In genomic region chr2:31228768-31229311, GRCm38 (mm10) we compare ENCODE assay signal across 19 mouse cellular contexts. TPM values are rescaled to one million over a fixed set of nuclear protein-coding genes. Genes with fewer than 3 reads are reported as not detected.
DNase-seq lines count a peak whose midpoint lies in the region; ATAC-seq and TF ChIP-seq lines count a peak whose summit lies in the region.
"Had no signal": no experiment of that assay in that cellular context is flagged by ENCODE, and none has a peak within 500 bp of the region (broad histone marks: within the 10 kb centered on the region; RNA-seq: fewer than 3 reads in every experiment).

No protein-coding gene starts in this region.

- TF ChIP-seq EP300 in heart, adult 2 months (IDR thresholded peaks at IDR 0.05; ENCODE audit: insufficient read depth, low read depth, low read length) = no peak
- no peak for TF ChIP-seq EP300 in liver, embryonic 14.5 days (IDR thresholded peaks at IDR 0.05; ENCODE audit: low read depth)
- no peak for TF ChIP-seq EP300 in CH12.LX (IDR thresholded peaks at IDR 0.05; ENCODE audit: low read length)

- H3K27ac ChIP-seq in heart, adult 2 months = no peak overlapping the region
- no peak overlapping the region for H3K27ac ChIP-seq in liver, embryonic 14.5 days
- no peak overlapping the region for H3K27ac ChIP-seq in liver, embryonic 11.5 days (ENCODE audit: low read depth, low read length)
- H3K27ac ChIP-seq in CH12.LX (ENCODE audit: insufficient read depth, low read depth) = no peak overlapping the region
- H3K27ac ChIP-seq: embryonic facial prominence, embryonic 15.5 days; forebrain, embryonic 13.5 days; limb, embryonic 13.5 days; lung, embryonic 15.5 days; neural tube, embryonic 13.5 days had no signal

- peak; percentile 31 for TF ChIP-seq CTCF in heart, adult 2 months (IDR thresholded peaks at IDR 0.05)
- 0 out of 2 replicates have a peak, but pooled peaks have one; percentile 14 for TF ChIP-seq CTCF in liver, embryonic 14.5 days (IDR thresholded peaks at IDR 0.05; ENCODE audit: low read depth)
- TF ChIP-seq CTCF in CH12.LX (conservative IDR thresholded peaks at IDR 0.05 in 1 of 2, IDR thresholded peaks at IDR 0.05 in 1 of 2; ENCODE audit: low read depth in 2 of 2, low read length in 2 of 2) = peak in 1 of 2 experiments; percentile 61; a peak in 2 of 4 replicates

- H3K4me3 ChIP-seq in heart, adult 2 months = no peak overlapping the region
- no peak overlapping the region for H3K4me3 ChIP-seq in liver, embryonic 14.5 days (ENCODE audit: insufficient read depth in 1 of 2, low read depth in 2 of 2, low read length in 2 of 2)
- H3K4me3 ChIP-seq in liver, embryonic 11.5 days (ENCODE audit: low read depth, low read length) = no peak overlapping the region
- H3K4me3 ChIP-seq in CH12.LX (replicated peaks in 1 of 3; ENCODE audit: low read depth in 2 of 3, low read length in 2 of 3, poor library complexity in 1 of 3) = no peak overlapping the region
- H3K4me3 ChIP-seq: embryonic facial prominence, embryonic 15.5 days; forebrain, embryonic 13.5 days; limb, embryonic 13.5 days; lung, embryonic 15.5 days; megakaryocyte, embryonic 14.5 days; neural tube, embryonic 13.5 days had no signal

- no peaks in the 10 kb centered on the region for H3K36me3 ChIP-seq in heart, adult 2 months (ENCODE audit: control insufficient read depth, insufficient read depth, low read length)
- H3K36me3 ChIP-seq in liver, embryonic 14.5 days (replicated peaks; ENCODE audit: control insufficient read depth, insufficient read depth, low read depth) = no peaks in the 10 kb centered on the region
- H3K36me3 ChIP-seq in liver, embryonic 11.5 days (ENCODE audit: control insufficient read depth, insufficient read depth, low read length) = no peaks in the 10 kb centered on the region
- H3K36me3 ChIP-seq in CH12.LX (replicated peaks in 1 of 2; ENCODE audit: control insufficient read depth in 1 of 2, insufficient read depth in 1 of 2, low read length in 1 of 2) = no peaks in the 10 kb centered on the region
- H3K36me3 ChIP-seq in splenic B cell, adult 2 months (ENCODE audit: control insufficient read depth, insufficient read depth, low read length, poor library complexity, severe bottlenecking) = no peaks in the 10 kb centered on the region
- H3K36me3 ChIP-seq: embryonic facial prominence, embryonic 15.5 days; limb, embryonic 13.5 days; lung, embryonic 15.5 days; neural tube, embryonic 13.5 days had no signal

- H3K4me2 ChIP-seq in liver, embryonic 14.5 days (ENCODE audit: low read depth) = no peak overlapping the region
- no peak overlapping the region for H3K4me2 ChIP-seq in liver, embryonic 11.5 days
- H3K4me2 ChIP-seq in CH12.LX (ENCODE audit: insufficient read depth, low read depth, poor library complexity, severe bottlenecking) = no peak overlapping the region
- H3K4me2 ChIP-seq: embryonic facial prominence, embryonic 15.5 days; forebrain, embryonic 13.5 days; limb, embryonic 13.5 days; lung, embryonic 15.5 days; neural tube, embryonic 13.5 days had no signal

- no peak for TF ChIP-seq POLR2A in heart, adult 2 months (IDR thresholded peaks at IDR 0.05; ENCODE audit: insufficient read depth, low read depth, low read length)
- TF ChIP-seq POLR2A in CH12.LX (IDR thresholded peaks at IDR 0.05; ENCODE audit: low read depth, low read length) = no peak

- no peaks in the 10 kb centered on the region for H3K27me3 ChIP-seq in heart, adult 2 months (ENCODE audit: control insufficient read depth, insufficient read depth, low read length)
- no peaks in the 10 kb centered on the region for H3K27me3 ChIP-seq in liver, embryonic 14.5 days (ENCODE audit: control insufficient read depth, insufficient read depth, low read length)
- no peaks in the 10 kb centered on the region; the same call in 1 of the 2 replicates for H3K27me3 ChIP-seq in liver, embryonic 11.5 days (replicated peaks; ENCODE audit: control insufficient read depth, insufficient read depth, low read length)
- peaks cover 4% of the 10 kb centered on the region for H3K27me3 ChIP-seq in CH12.LX (replicated peaks)
- no peaks in the 10 kb centered on the region for H3K27me3 ChIP-seq in splenic B cell, adult 2 months (ENCODE audit: control insufficient read depth, insufficient read depth, low read length, poor library complexity, severe bottlenecking)
- H3K27me3 ChIP-seq: embryonic facial prominence, embryonic 15.5 days; forebrain, embryonic 13.5 days; limb, embryonic 13.5 days; lung, embryonic 15.5 days; neural tube, embryonic 13.5 days had no signal

- WGBS in heart, adult 2 months = 64% methylated on average over 1 of the region's 1 CpGs
- WGBS in liver, embryonic 14.5 days (ENCODE audit: insufficient replicate concordance) = 48% methylated on average over 1 of the region's 1 CpGs
- 47% methylated on average over 1 of the region's 1 CpGs for WGBS in liver, embryonic 11.5 days

- H3K9me3 ChIP-seq in liver, embryonic 14.5 days (ENCODE audit: control insufficient read depth, low read length) = no peaks in the 10 kb centered on the region
- H3K9me3 ChIP-seq in liver, embryonic 11.5 days (ENCODE audit: control insufficient read depth, low read length) = peaks cover 6% of the 10 kb centered on the region; the same call in 1 of the 2 replicates
- peaks cover 3% of the 10 kb centered on the region for H3K9me3 ChIP-seq in CH12.LX (replicated peaks; ENCODE audit: low read length)

- no peak for DNase-seq in heart, adult 2 months
- no peak for DNase-seq in heart, adult 11 months
- no peak for DNase-seq in liver, embryonic 14.5 days (ENCODE audit: low read depth in 3 of 3, low spot score in 3 of 3)
- DNase-seq in liver, embryonic 11.5 days (ENCODE audit: low spot score) = no peak
- peak; percentile 6 for DNase-seq in CH12.LX (ENCODE audit: extremely low read depth)
- peak; percentile 13 for DNase-seq in splenic B cell, adult 2 months (ENCODE audit: low read depth, low spot score)
- DNase-seq in right cerebral cortex, adult 18-20 months = no peak
- DNase-seq: adrenal gland, postnatal 10 days; cerebellum, adult 8-10 months; kidney, adult 18-20 months; right cerebral cortex, postnatal 4 days; thymus, postnatal 25 days had no signal

- in situ Hi-C loops in CH12.LX (cut with MboI; ENCODE audit: low pct_ligation_motif_present, low pct_unique_long_range_greater_than_20kb, low sequenced_read_pairs) = no loop called here

- dilution Hi-C loops in CH12.LX (cut with MboI; ENCODE audit: extremely low pct_ligation_motif_present, extremely low pct_unique_long_range_greater_than_20kb, low sequenced_read_pairs) = no loop called here

- intact Hi-C loops in heart, adult 2 months (cut with DNase I) = no loop called here

- no peak for TF ChIP-seq RAD21 in CH12.LX (IDR thresholded peaks at IDR 0.05; ENCODE audit: low read depth, low read length)

- H3K4me1 ChIP-seq in heart, adult 2 months (ENCODE audit: control insufficient read depth, insufficient read depth, low read length) = no peaks in the 10 kb centered on the region
- H3K4me1 ChIP-seq in liver, embryonic 14.5 days (replicated peaks; ENCODE audit: control insufficient read depth in 2 of 2, insufficient read depth in 2 of 2, low read length in 1 of 2) = no peaks in the 10 kb centered on the region
- H3K4me1 ChIP-seq in liver, embryonic 11.5 days (replicated peaks; ENCODE audit: control insufficient read depth, insufficient read depth, low read length) = no peaks in the 10 kb centered on the region
- H3K4me1 ChIP-seq in CH12.LX (ENCODE audit: control insufficient read depth in 1 of 2, insufficient read depth in 2 of 2) = peaks cover 0 to 8% of the 10 kb centered on the region in 2 experiments; a peak in 2 of 4 replicates
- H3K4me1 ChIP-seq: embryonic facial prominence, embryonic 15.5 days; forebrain, embryonic 13.5 days; limb, embryonic 13.5 days; lung, embryonic 15.5 days; megakaryocyte, embryonic 14.5 days had no signal

- H3K9ac ChIP-seq in heart, adult 2 months (ENCODE audit: low read depth, low read length) = no peak overlapping the region
- H3K9ac ChIP-seq in liver, embryonic 14.5 days (replicated peaks) = no peak overlapping the region
- no peak overlapping the region for H3K9ac ChIP-seq in liver, embryonic 11.5 days (ENCODE audit: low read depth, low read length)
- no peak overlapping the region for H3K9ac ChIP-seq in CH12.LX (ENCODE audit: insufficient read depth, low read depth)
- H3K9ac ChIP-seq: embryonic facial prominence, embryonic 15.5 days; forebrain, embryonic 13.5 days; limb, embryonic 13.5 days; lung, embryonic 15.5 days; neural tube, embryonic 13.5 days had no signal

- no peak for ATAC-seq in liver, embryonic 14.5 days (ENCODE audit: insufficient read depth)
- no peak for ATAC-seq in liver, embryonic 11.5 days (replicated peaks; ENCODE audit: low FRiP score)
- ATAC-seq: forebrain, embryonic 13.5 days had no signal

- no peaks in the 10 kb centered on the region for H3K79me2 ChIP-seq in heart, adult 2 months (replicated peaks; ENCODE audit: control insufficient read depth, insufficient read depth, low read length)
- H3K79me2 ChIP-seq in CH12.LX (replicated peaks; ENCODE audit: control insufficient read depth, extremely low read depth, insufficient read depth, poor library complexity, severe bottlenecking) = no peaks in the 10 kb centered on the region

TF ChIP-seq in CH12.LX, 34 proteins besides CTCF, POLR2A, EP300 and RAD21:
- TF ChIP-seq ZNF384 (IDR thresholded peaks at IDR 0.05; ENCODE audit: low read depth, low read length) = peak; percentile 43
- TF ChIP-seq SMC3 (IDR thresholded peaks at IDR 0.05; ENCODE audit: low read depth, low read length) = peak; percentile 17; the same call in 1 of the 2 replicates
- no peak for TF ChIP-seq NELFE (IDR thresholded peaks at IDR 0.05; ENCODE audit: low read depth, low read length)

RNA-seq across cellular contexts. Expression of gene Ncs1, which starts 16.8 kb away (rescaled TPM):
- 10 to 100 TPM; 11.8 to 14.1 TPM for total RNA-seq in heart, adult 2 months (2021)
- 5.9 and 8.3 TPM in 2 replicates for polyA plus RNA-seq in heart, adult 2 months (2012; rRNA removed)
- 0.37 and 0.42 TPM in 2 replicates for polyA plus RNA-seq in liver, embryonic 14.5 days (2012; rRNA removed)
- 0.97 and 1.4 TPM in 2 replicates for polyA plus RNA-seq in liver, embryonic 14.5 days (2014; fragmentation: Nextera tagmentation; extraction: Ambion mirVana)
- 8.5 and 11.3 TPM in 2 replicates for polyA plus RNA-seq in liver, embryonic 11.5 days (2014; fragmentation: Nextera tagmentation; extraction: Ambion mirVana)
- total RNA-seq in CH12.LX (2012; rRNA removed) (0.04 TPM in 1 of 2 replicates, not detected in the other), CH12.LX (2014; rRNA removed) (not detected in 2 replicates)
- polyA plus RNA-seq in CH12.LX (2012; ENCODE audit: insufficient read length, low read depth) = not detected in 2 replicates
- total RNA-seq: monocyte, adult 5-6 weeks had no signal

Comparison
In these comparisons a context has a peak if more than half of its experiments do, and no peak if none do; other contexts are left out.
1. DNase-seq: peak in CH12.LX (single experiment) and splenic B cell, adult 2 months (single experiment); none in heart, adult 2 months (0 of 2), heart, adult 11 months (single experiment), liver, embryonic 14.5 days (0 of 3), liver, embryonic 11.5 days (single experiment) and right cerebral cortex, adult 18-20 months (single experiment).